Mouse (Mus musculus) megakaryocyte, adult 5-6 weeks (primary cell): Measurements from ENCODE around the gene Cldn4. TPM values are rescaled to one million over a fixed set of nuclear protein-coding genes. Genes with fewer than 3 reads are reported as not detected.
"Not testable (repeated sequence)": the region's sequence is repeated elsewhere in the genome, so short reads cannot be mapped to it uniquely, and the experiment has no call there.

ENCODE experiments used
- ATAC-seq: 2 replicates; pipeline ENCODE4 v1.8.0; 2016; ENCODE audit warnings: mild to moderate bottlenecking, inconsistent platforms; ENCODE audit not compliant: poor library complexity, severe bottlenecking
- total RNA-seq, 2 experiments: library from RNA; stranded (forward) in 1 of 2; stranded (reverse) in 1 of 2; fragments of 153-499, 151-499 nt in 1 of 2; fragments of 221-1000, 200-1000 nt in 1 of 2; gene quantifications; 2 replicates each; pipeline versions ENCODE4 v1.2.3 to v1.2.4; 2015 to 2017

The Cldn4 gene
- total RNA-seq, 2 experiments from 2014 or later, result not detected

GRCm38 (mm10) chr5:134965473-134965851, 18.7 kb upstream of the Cldn4 start:
- peak; percentile 85 for ATAC-seq

- ATAC-seq, result not testable (repeated sequence)
Observed at GRCm38 (mm10) chr5:134964655-134965054, 17.9 kb upstream of the Cldn4 start.

GRCm38 (mm10) chr5:134963546-134963945, 16.8 kb upstream of the Cldn4 start:
- no peak for ATAC-seq

GRCm38 (mm10) chr5:134961519-134961918, 14.8 kb upstream of the Cldn4 start:
- no peak for ATAC-seq

GRCm38 (mm10) chr5:134960430-134960829, 13.7 kb upstream of the Cldn4 start:
- ATAC-seq, result no peak

- ATAC-seq, result no peak
Observed at GRCm38 (mm10) chr5:134959114-134959513, 12.4 kb upstream of the Cldn4 start.

GRCm38 (mm10) chr5:134955491-134955890, 8.8 kb upstream of the Cldn4 start:
- ATAC-seq, result no peak

- no peak; the same call in 1 of the 2 replicates for ATAC-seq
Observed at GRCm38 (mm10) chr5:134951053-134951884, 4.5 kb upstream of the Cldn4 start.

- ATAC-seq, result no peak
Observed at GRCm38 (mm10) chr5:134948085-134948439, 1.3 kb upstream of the Cldn4 start.

- no peak for ATAC-seq
Observed at GRCm38 (mm10) chr5:134947420-134948084, 818 bp upstream of the Cldn4 start.

GRCm38 (mm10) chr5:134946063-134946856, 474 bp downstream of the Cldn4 start:
- ATAC-seq, result no peak

GRCm38 (mm10) chr5:134945266-134945959, 1.3 kb downstream of the Cldn4 start:
- no peak for ATAC-seq

- no peak for ATAC-seq
Observed at GRCm38 (mm10) chr5:134944179-134944578, 2.6 kb downstream of the Cldn4 start.

GRCm38 (mm10) chr5:134942740-134943139, 4.0 kb downstream of the Cldn4 start:
- ATAC-seq, result no peak

- ATAC-seq, result no peak
Observed at GRCm38 (mm10) chr5:134941472-134942209, 5.1 kb downstream of the Cldn4 start.

- not testable (repeated sequence) for ATAC-seq
Observed at GRCm38 (mm10) chr5:134939554-134939953, 7.2 kb downstream of the Cldn4 start.

GRCm38 (mm10) chr5:134939069-134939468, 7.7 kb downstream of the Cldn4 start:
- no peak for ATAC-seq

GRCm38 (mm10) chr5:134936626-134937185, 10.0 kb downstream of the Cldn4 start:
- no peak for ATAC-seq

GRCm38 (mm10) chr5:134936051-134936450, 10.7 kb downstream of the Cldn4 start:
- no peak for ATAC-seq

- ATAC-seq, result no peak
Observed at GRCm38 (mm10) chr5:134934666-134935065, 12.1 kb downstream of the Cldn4 start.
